Mouse (Mus musculus) liver, adult 2 months (tissue): ENCODE results near the gene Zdhhc14.

Experiments used
- CTCF ChIP-seq: fragments of 200-500 bp; IDR thresholded peaks from 2 replicates; pipeline ENCODE4 v1.5.1; 2011; ENCODE audit warnings: low read depth, low read length, control low read depth
- POLR2A ChIP-seq: fragments of 200-500 bp; IDR thresholded peaks from 2 replicates; pipeline ENCODE4 v1.6.1; 2011; ENCODE audit warnings: low read length, control low read depth; ENCODE audit not compliant: insufficient read depth; ENCODE audit errors: extremely low read depth

DNA sequence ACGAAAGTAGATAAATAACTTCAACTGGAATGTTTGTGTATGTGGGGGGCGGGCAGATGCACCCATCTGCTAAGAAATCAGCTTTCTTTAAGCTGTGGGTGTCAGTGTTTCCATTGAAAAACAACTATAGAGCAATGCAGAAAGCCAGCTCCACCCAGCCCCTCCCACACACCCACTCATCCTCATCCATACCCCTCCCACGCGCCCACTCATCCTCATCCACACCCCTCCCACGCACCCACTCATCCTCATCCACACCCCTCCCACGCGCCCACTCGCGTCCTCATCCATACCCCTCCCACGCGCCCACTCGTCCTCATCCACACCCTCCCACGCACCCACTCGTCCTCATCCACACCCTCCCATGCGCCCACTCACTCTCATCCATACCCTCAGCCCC is 264.5 kb downstream of the Zdhhc14 start:
- no peak for TF ChIP-seq CTCF
- no peak for TF ChIP-seq POLR2A
